Mouse (Mus musculus) ES-Bruce4 (cell line): ENCODE measurements around the gene Prkch.

ENCODE experiments used
- EP300 ChIP-seq: IDR thresholded peaks from 2 replicates; pipeline ENCODE4 v1.6.1; 2011; ENCODE audit warnings: low read depth, low read length; ENCODE audit not compliant: insufficient read depth
- POLR2A ChIP-seq: IDR thresholded peaks from one replicate; pipeline ENCODE4 v1.8.1; 2011; ENCODE audit warnings: low read length; ENCODE audit not compliant: insufficient read depth

GRCm38 (mm10) chr12:73578141-73578540, 6.5 kb upstream of the Prkch start:
- TF ChIP-seq EP300 (no peak), POLR2A (no peak)
